Mouse (Mus musculus) hematopoietic multipotent progenitor cell, adult 10-12 weeks (in vitro differentiated cells): ENCODE results near the gene Gm9758. TPM values are rescaled to one million over a fixed set of nuclear protein-coding genes. Genes with fewer than 3 reads are reported as not detected.

ENCODE experiments used
- polyA plus RNA-seq: library from polyadenylated mRNA; stranded (reverse); fragments of >175 nt; gene quantifications from 2 replicates; pipeline ENCODE4 v1.2.3, GENCODE M21; 2012; ENCODE audit warnings: low replicate concordance

The Gm9758 gene
- polyA plus RNA-seq = not detected in 2 replicates

DNA sequence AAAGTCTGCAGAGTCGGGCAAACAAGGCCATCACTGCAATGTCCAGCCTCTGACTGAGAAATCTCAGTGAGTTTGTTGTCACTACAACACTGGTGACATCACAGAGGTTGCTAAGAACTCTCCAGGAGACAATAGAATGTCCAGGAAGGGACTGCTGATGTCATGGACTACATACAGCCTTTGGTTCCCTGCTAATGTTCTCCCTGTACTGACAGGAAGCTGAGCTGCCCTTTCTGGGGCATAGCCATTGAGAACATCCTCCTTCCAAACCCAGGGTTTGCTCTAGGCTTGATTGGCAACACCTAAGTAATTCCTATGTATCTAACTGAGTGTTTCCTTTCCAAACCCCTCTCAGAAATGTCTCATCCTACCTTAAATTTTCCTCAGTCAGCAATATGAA lies at the start of gene Gm9758:
Gene Gm9758 (minus strand): TSS at position 101 of the 400 bp plus-strand sequence.

GRCm38 (mm10) chr5:14938329-14938728 lies 23.6 kb upstream of the Gm9758 start, which contains the start of gene Speer4e:
Gene Speer4e, minus strand, starts transcription at chr5:14938429.

Other genes with a start within 250 kb of the Gm9758 start
- not detected in 2 replicates for gene Speer4e, start 23.5 kb upstream of the Gm9758 start, polyA plus RNA-seq
- not detected in 2 replicates for gene Gm10354, start 64.0 kb upstream of the Gm9758 start, polyA plus RNA-seq
- not detected in 2 replicates for gene Gm17019, start 118.1 kb upstream of the Gm9758 start, polyA plus RNA-seq